Mouse (Mus musculus) adrenal gland, postnatal 36 days (tissue): ENCODE measurements around the gene Tmem203. TPM values are rescaled to one million over a fixed set of nuclear protein-coding genes. Genes with fewer than 3 reads are reported as not detected.
"Not testable (repeated sequence)": the region's sequence is repeated elsewhere in the genome, so short reads cannot be mapped to it uniquely, and the experiment has no call there.

Experiments
- DNase-seq, 2 experiments: peaks; one replicate each; pipeline ENCODE4 v3.0.0; 2021; ENCODE audit warnings: mixed read lengths in 1 of 2
- total RNA-seq, 2 experiments: library from RNA; stranded (reverse); gene quantifications; 2 replicates each; pipeline ENCODE4 v1.2.3; 2021

Gene Tmem203
- total RNA-seq, 2 experiments from 2014 or later: 22.6 to 38.8 TPM

- DNase-seq: no peak
These were observed 21.8 kb upstream of the Tmem203 start for GRCm38 (mm10) chr2:25233421-25233820.

GRCm38 (mm10) chr2:25234050-25234449, 21.2 kb upstream of the Tmem203 start, which contains the start of gene Slc34a3:
Gene Slc34a3, minus strand, starts transcription at chr2:25234364.
- no peak for DNase-seq

GRCm38 (mm10) chr2:25234551-25235220, 20.6 kb upstream of the Tmem203 start:
- no peak for DNase-seq

GRCm38 (mm10) chr2:25236614-25237013, 18.6 kb upstream of the Tmem203 start, which contains the start of gene Rnf224:
Gene Rnf224, minus strand, starts transcription at chr2:25236787.
- no peak for DNase-seq

- no peak for DNase-seq
These were observed 17.7 kb upstream of the Tmem203 start for GRCm38 (mm10) chr2:25237522-25237921.

GRCm38 (mm10) chr2:25238106-25238505, 17.1 kb upstream of the Tmem203 start:
- DNase-seq: no peak

GRCm38 (mm10) chr2:25239766-25240165, 15.5 kb upstream of the Tmem203 start:
- DNase-seq: no peak

- no peak for DNase-seq
These were observed 14.9 kb upstream of the Tmem203 start for GRCm38 (mm10) chr2:25240310-25240709.

- DNase-seq: peak; percentile 83 to 86
These were observed 14.4 kb upstream of the Tmem203 start for GRCm38 (mm10) chr2:25240723-25241437.

- DNase-seq: no peak
These were observed 13.8 kb upstream of the Tmem203 start for GRCm38 (mm10) chr2:25241438-25241775.

GRCm38 (mm10) chr2:25242101-25242506, 13.1 kb upstream of the Tmem203 start, which contains the start of the genes Rnf208 and Cysrt1:
Gene Rnf208, plus strand, starts transcription at chr2:25242255.
Gene Cysrt1, minus strand, starts transcription at chr2:25242452.
- peak in 1 of 2 experiments; percentile 25 for DNase-seq

GRCm38 (mm10) chr2:25243342-25243741, 11.9 kb upstream of the Tmem203 start:
- no peak for DNase-seq

GRCm38 (mm10) chr2:25244144-25244543, 11.1 kb upstream of the Tmem203 start:
- no peak for DNase-seq

- DNase-seq: no peak
These were observed 8.8 kb upstream of the Tmem203 start, which contains the start of gene AL732309.1 for GRCm38 (mm10) chr2:25246183-25247072. Gene AL732309.1, minus strand, starts transcription at chr2:25246863.

GRCm38 (mm10) chr2:25252331-25252730, 2.9 kb upstream of the Tmem203 start:
- peak; percentile 30 to 36 for DNase-seq

GRCm38 (mm10) chr2:25256443-25257109, 1.3 kb downstream of the Tmem203 start:
- DNase-seq: peak; percentile 36 to 56

GRCm38 (mm10) chr2:25257250-25257649, 2.0 kb downstream of the Tmem203 start:
- DNase-seq: not testable (repeated sequence)

- DNase-seq: no peak
These were observed 3.6 kb downstream of the Tmem203 start for GRCm38 (mm10) chr2:25258887-25259286.

- no peak for DNase-seq
These were observed 6.6 kb downstream of the Tmem203 start for GRCm38 (mm10) chr2:25261870-25262269.

- peak; percentile 98 for DNase-seq
These were observed 7.1 kb downstream of the Tmem203 start, which contains the start of gene Tprn for GRCm38 (mm10) chr2:25262291-25262767. Gene Tprn, plus strand, starts transcription at chr2:25262618.
